Mouse (Mus musculus) midbrain, postnatal 0 days (tissue): ENCODE measurements around the gene Churc1. TPM values are rescaled to one million over a fixed set of nuclear protein-coding genes. Genes with fewer than 3 reads are reported as not detected.

Experiments used
- ATAC-seq: fragments of 200-750 bp; cut with Nextera tagmentation; 2 replicates; pipeline ENCODE4 v1.8.0; 2017; ENCODE audit warnings: moderate number of reproducible peaks, mild to moderate bottlenecking, moderate TSS enrichment, moderate library complexity; ENCODE audit not compliant: low FRiP score
- DNase-seq: peaks from one replicate; pipeline ENCODE4 v3.0.0-alpha.2; 2015; ENCODE audit warnings: low spot score
- H3K27ac ChIP-seq: fragments of 300-500 bp; sonication (generic); 2 replicates; pipeline ENCODE4 v1.5.1; 2014; ENCODE audit warnings: low read depth, mild to moderate bottlenecking, low read length, mixed read lengths
- H3K27me3 ChIP-seq: fragments of 300-500 bp; sonication (generic); 2 replicates; pipeline ENCODE4 v1.6.1; 2014; ENCODE audit warnings: low read length, control low read depth, mixed read lengths; ENCODE audit not compliant: insufficient read depth
- H3K36me3 ChIP-seq: fragments of 300-500 bp; sonication (generic); 2 replicates; pipeline ENCODE4 v1.6.1; 2014; ENCODE audit warnings: low read length, control low read depth, mixed read lengths; ENCODE audit not compliant: insufficient read depth
- H3K4me1 ChIP-seq: fragments of 300-500 bp; sonication (generic); 2 replicates; pipeline ENCODE4 v1.6.1; 2014; ENCODE audit warnings: mild to moderate bottlenecking, control low read depth, antibody characterized with exemption, low read length, mixed read lengths; ENCODE audit not compliant: insufficient read depth
- H3K4me2 ChIP-seq: fragments of 300-500 bp; sonication (generic); 2 replicates; pipeline ENCODE4 v1.6.1; 2014; ENCODE audit warnings: low read depth, mild to moderate bottlenecking, low read length, mixed read lengths; ENCODE audit not compliant: poor library complexity, severe bottlenecking
- H3K4me3 ChIP-seq: fragments of 300-500 bp; sonication (generic); 2 replicates; pipeline ENCODE4 v1.5.1; 2014; ENCODE audit warnings: low read depth, mild to moderate bottlenecking, low read length, moderate library complexity
- H3K9ac ChIP-seq: fragments of 300-500 bp; sonication (generic); replicated peaks from 2 replicates; pipeline ENCODE4 v1.6.1; 2014; ENCODE audit warnings: mild to moderate bottlenecking, low read length, moderate library complexity, mixed read lengths; ENCODE audit not compliant: poor library complexity, severe bottlenecking
- H3K9me3 ChIP-seq: fragments of 300-500 bp; sonication (generic); 2 replicates; pipeline ENCODE4 v1.6.1; 2016; ENCODE audit warnings: low read length, control low read depth
- CTCF ChIP-seq: IDR thresholded peaks from 2 replicates; pipeline ENCODE4 v1.5.1; 2016; ENCODE audit warnings: antibody characterized with exemption, mild to moderate bottlenecking
- WGBS: fragments of 180-500 bp; shearing (Covaris S2); extraction: QIAGEN DNeasy Blood & Tissue Kit; methylation state at CpG from one replicate; pipeline ENCODE4 v1.1.7; 2014; 5-methylcytosine and 5-hydroxymethylcytosine counted together
- polyA plus RNA-seq: library from polyadenylated mRNA; unstranded; fragments of >200 nt; fragmentation: Nextera tagmentation; extraction: Ambion mirVana; gene quantifications from 2 replicates; pipeline ENCODE4 v1.2.1, GENCODE M21; 2015
- total RNA-seq: library from RNA; depleted of rRNA; stranded (reverse); fragments of >200 nt; gene quantifications from 2 replicates; pipeline ENCODE4 v1.2.3, GENCODE M21; 2014; rRNA removed

Gene Churc1
- total and polyA plus RNA-seq, 2 experiments from 2014 or later = 60.3 to 120 TPM

DNA sequence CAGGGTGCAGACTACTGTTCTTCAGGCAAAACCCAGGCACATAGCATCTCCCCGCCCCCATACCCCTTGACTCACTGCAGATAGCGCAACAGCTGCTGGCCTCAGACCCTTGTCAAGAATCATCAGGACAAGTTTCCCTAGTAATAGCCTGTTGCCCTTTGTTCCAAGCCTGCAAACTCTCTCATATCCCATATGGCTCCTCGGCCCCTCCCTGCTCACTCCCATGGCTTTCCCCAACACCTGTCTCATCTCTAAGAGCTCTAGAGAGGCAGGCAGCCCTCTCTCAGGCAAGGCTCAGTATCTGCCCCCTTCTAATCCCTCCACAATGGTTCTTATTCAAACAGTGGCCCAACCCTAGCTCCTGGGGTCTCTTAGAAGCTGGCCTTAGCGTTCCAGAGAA lies 55.3 kb downstream of the Churc1 start:
- Histone ChIP-seq H3K4me1 (peaks cover 14% of the 10 kb centered on the region), H3K9ac (peak overlapping the region; percentile 96; the same call in 1 of the 2 replicates), H3K4me2 (peak overlapping the region; percentile 71), H3K27ac (no peak overlapping the region), H3K9me3 (no peaks in the 10 kb centered on the region), H3K27me3 (no peaks in the 10 kb centered on the region), H3K4me3 (peak overlapping the region; percentile 75; the same call in 1 of the 2 replicates), H3K36me3 (no peaks in the 10 kb centered on the region)
- WGBS = 53% methylated on average over 4 of the region's 4 CpGs
- TF ChIP-seq CTCF = no peak
- DNase-seq (no peak), ATAC-seq (no peak)

DNA sequence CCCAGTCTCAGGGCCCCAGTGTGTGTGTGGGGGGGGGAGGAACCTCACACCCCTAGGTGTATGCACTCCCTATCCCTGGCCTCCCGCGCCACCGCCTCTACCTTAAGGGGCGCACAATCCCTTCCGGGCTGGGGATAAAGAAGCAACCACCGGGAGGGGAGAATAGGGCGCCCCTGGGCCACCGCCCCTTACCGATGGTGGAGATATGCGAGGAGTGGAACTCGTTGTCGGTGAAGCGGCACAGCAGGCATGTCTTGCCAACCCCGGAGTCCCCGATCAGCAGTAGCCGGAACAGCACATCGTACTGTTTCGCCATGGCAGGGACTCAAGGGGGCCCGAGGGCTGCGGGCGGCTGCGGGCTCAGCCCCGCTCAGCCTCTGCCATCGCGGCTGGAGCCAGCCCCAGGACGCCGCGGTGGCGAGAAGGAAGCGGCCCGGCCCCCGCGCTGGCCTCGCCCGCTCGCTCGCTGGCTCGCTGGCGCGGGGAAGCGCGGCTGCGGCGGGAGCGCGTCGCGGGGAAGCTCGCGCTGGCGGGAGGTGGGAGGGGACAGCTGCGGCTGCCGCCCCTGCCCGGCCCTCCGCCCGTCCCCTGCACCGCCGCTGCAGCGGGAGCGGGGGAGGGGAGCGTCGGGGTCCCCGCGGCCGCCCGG lies 56.8 kb downstream of the Churc1 start:
- TF ChIP-seq CTCF = peak; percentile 42
- peak overlapping the region; percentile 75 for H3K4me3 ChIP-seq
- H3K27me3 ChIP-seq = no peaks in the 10 kb centered on the region
- 1% methylated on average over 50 of the region's 66 CpGs for WGBS
- peak; percentile 44 for DNase-seq
- no peaks in the 10 kb centered on the region for H3K36me3 ChIP-seq
- H3K9me3 ChIP-seq = no peaks in the 10 kb centered on the region
- H3K4me1 ChIP-seq = peaks cover 14% of the 10 kb centered on the region
- H3K4me2 ChIP-seq = peak overlapping the region; percentile 71
- H3K27ac ChIP-seq = peak overlapping the region; percentile 85
- peak; percentile 71 for ATAC-seq
- peak overlapping the region; percentile 96 for H3K9ac ChIP-seq

DNA sequence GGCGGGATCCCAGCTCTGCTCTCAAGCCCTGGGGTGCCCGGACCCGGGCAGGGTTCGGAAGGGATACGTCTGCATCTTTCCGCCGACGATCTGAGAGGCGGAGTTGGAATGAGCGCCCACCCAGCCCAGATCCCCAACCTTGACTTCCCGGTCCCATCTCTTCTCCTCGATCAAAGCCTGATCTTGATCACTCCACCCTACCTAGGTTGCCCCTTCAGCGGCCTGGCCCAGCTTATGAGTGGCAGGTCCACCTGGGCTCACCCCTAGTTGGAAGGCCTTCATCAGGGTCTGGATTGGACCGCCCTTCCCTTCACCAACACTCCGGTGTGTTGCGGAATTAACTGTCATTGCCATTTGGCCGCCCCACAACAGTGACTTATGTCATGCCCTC lies 57.3 kb downstream of the Churc1 start, which contains the start of gene Rab15:
Gene Rab15 (minus strand): TSS at position 258 of the 391 bp plus-strand sequence.
- peak within 1 kb of the TSS; percentile 71 for H3K4me2 ChIP-seq
- peak within 1 kb of the TSS; percentile 75 for H3K4me3 ChIP-seq
- no peak for TF ChIP-seq CTCF
- peak within 1 kb of the TSS; percentile 85 for H3K27ac ChIP-seq
- H3K4me1 ChIP-seq = peaks cover 14% of the 10 kb centered on the region
- no peaks in the 10 kb centered on the region for H3K36me3 ChIP-seq
- ATAC-seq = no peak
- DNase-seq = peak; percentile 22
- whole genome bisulfite sequencing = 3% methylated on average over 14 of the region's 17 CpGs
- H3K9ac ChIP-seq = peak within 1 kb of the TSS; percentile 96
- no peaks in the 10 kb centered on the region for H3K9me3 ChIP-seq
- H3K27me3 ChIP-seq = no peaks in the 10 kb centered on the region

DNA sequence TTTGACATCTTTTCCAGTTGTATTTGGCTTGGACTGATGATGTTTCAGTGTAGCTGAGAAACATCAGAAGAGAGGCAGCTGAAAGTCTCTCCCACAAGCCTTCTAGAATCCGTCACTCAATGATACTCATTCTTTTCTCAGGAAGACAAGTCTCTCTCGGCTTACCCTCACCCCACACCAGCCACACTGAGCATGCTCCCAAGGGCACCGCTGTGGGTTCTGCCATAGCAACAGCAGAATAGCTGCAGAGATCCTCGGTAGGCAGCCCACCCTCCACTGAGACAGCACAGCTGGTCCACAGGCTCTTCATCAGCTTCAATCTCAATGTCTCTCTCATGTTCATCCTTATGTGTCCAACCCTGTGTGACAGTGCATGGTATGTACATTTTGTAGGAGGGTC lies 59.9 kb downstream of the Churc1 start:
- ATAC-seq (no peak), DNase-seq (no peak)
- TF ChIP-seq CTCF = no peak
- no peak overlapping the region for H3K4me2 ChIP-seq
- no peaks in the 10 kb centered on the region for H3K9me3 ChIP-seq
- H3K4me1 ChIP-seq = peaks cover 12% of the 10 kb centered on the region
- H3K27ac ChIP-seq = no peak overlapping the region
- no peak overlapping the region for H3K9ac ChIP-seq
- no peaks in the 10 kb centered on the region for H3K36me3 ChIP-seq
- no peaks in the 10 kb centered on the region for H3K27me3 ChIP-seq
- no peak overlapping the region for H3K4me3 ChIP-seq
- 54% methylated on average over 4 of the region's 4 CpGs for WGBS

DNA sequence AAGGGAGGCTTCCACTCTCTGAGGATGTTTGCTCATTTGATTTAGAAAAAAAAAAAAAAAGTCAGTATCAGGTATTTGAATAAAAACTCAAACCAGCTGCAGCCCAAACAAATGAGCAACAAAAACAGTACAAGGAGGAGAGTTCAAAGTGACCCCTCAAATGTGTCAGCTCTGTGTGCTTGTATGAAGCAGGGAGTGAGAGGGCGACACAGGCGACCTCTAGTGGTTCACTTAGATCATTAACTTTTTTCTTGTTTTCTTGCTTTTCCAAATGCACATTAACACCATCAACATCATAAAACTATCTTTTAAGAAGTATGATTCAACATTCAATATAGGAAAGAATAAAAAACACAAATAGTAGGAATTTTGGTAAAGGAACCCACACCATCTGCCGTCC lies 67.4 kb downstream of the Churc1 start:
- DNase-seq = peak; percentile 73
- no peak overlapping the region for H3K27ac ChIP-seq
- 4% methylated on average over 3 of the region's 3 CpGs for WGBS
- no peak overlapping the region for H3K9ac ChIP-seq
- no peak overlapping the region for H3K4me3 ChIP-seq
- H3K27me3 ChIP-seq = no peaks in the 10 kb centered on the region
- TF ChIP-seq CTCF = peak; percentile 86
- H3K9me3 ChIP-seq = no peaks in the 10 kb centered on the region
- no peak overlapping the region for H3K4me2 ChIP-seq
- ATAC-seq = no peak
- H3K4me1 ChIP-seq = no peaks in the 10 kb centered on the region
- H3K36me3 ChIP-seq = no peaks in the 10 kb centered on the region

Other genes with a start within 250 kb of the Churc1 start
- 6.2 and 8.4 TPM in 2 replicates for gene Plekhg3, start 234.6 kb upstream of the Churc1 start, total RNA-seq
- gene Plekhg3, start 234.6 kb upstream of the Churc1 start, polyA plus RNA-seq = 0.71 and 1.2 TPM in 2 replicates
- 31.1 and 32.8 TPM in 2 replicates for gene Sptb, start 55.0 kb upstream of the Churc1 start, total RNA-seq
- 4.3 and 4.8 TPM in 2 replicates for gene Sptb, start 55.0 kb upstream of the Churc1 start, polyA plus RNA-seq
- gene Fntb, start 51 bp downstream of the Churc1 start, total RNA-seq = 33.3 and 34.3 TPM in 2 replicates
- 36.6 and 37.8 TPM in 2 replicates for gene Fntb, start 51 bp downstream of the Churc1 start, polyA plus RNA-seq
- 0.33 TPM in 1 of 2 replicates, not detected in the other for gene Gpx2, start 30.0 kb downstream of the Churc1 start, total RNA-seq
- gene Gpx2, start 30.0 kb downstream of the Churc1 start, polyA plus RNA-seq = 0.21 TPM in 1 of 2 replicates, not detected in the other
- gene Rab15, start 57.4 kb downstream of the Churc1 start, total RNA-seq = 91.1 and 122 TPM in 2 replicates
- gene Rab15, start 57.4 kb downstream of the Churc1 start, polyA plus RNA-seq = 57.2 and 58.9 TPM in 2 replicates
- 61.7 and 66.9 TPM in 2 replicates for gene Max, start 196.7 kb downstream of the Churc1 start, total RNA-seq
- 17.3 and 17.4 TPM in 2 replicates for gene Max, start 196.7 kb downstream of the Churc1 start, polyA plus RNA-seq